Mouse (Mus musculus) hindlimb bud, embryonic 11.5 days (tissue): ENCODE measurements around the gene Rsc1a1.

Experiments used
- DNase-seq: peaks from one replicate; pipeline ENCODE4 v3.0.0-alpha.2; 2012; ENCODE audit warnings: low read depth, low spot score; ENCODE audit errors: extremely low spot score

Rsc1a1 gene

DNA sequence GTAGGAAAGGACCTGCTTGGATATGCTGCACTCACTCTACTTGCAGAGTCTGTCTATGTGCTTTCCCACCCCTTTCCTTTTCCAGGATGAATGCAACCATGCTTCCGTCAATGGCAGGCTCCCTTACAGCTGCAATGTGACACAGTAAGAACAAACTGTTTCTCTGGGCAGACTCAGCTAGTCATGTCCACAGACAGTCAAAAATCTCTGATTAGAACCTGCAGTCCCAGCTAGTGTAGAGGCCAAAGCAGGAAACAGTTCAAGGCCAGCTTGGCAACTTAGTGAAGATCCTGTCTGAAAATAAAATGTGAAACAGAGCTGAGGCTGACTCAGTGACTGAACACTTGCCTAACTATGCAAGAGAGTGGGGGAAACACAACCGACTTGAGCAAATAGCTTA lies 19.2 kb upstream of the Rsc1a1 start:
- no peak for DNase-seq

DNA sequence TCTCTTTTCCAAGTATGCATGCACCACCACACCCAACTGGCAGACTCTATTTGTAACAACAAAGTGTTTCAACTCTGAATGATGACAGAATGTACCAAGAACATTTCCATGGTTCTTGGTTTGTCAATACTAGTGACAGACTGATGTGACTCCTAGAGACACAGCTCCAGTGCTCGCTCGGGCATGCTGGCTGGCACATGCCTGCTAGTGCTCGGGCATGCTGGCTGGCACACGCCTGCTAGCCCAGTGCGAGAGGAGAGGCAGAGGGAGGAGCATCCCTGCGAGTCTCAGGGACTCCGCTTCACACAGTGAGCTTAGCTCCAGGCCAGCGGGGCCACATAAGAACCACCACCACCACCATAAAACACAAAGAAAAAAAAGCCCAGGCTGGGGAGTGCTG lies 9.3 kb upstream of the Rsc1a1 start:
- DNase-seq: no peak

DNA sequence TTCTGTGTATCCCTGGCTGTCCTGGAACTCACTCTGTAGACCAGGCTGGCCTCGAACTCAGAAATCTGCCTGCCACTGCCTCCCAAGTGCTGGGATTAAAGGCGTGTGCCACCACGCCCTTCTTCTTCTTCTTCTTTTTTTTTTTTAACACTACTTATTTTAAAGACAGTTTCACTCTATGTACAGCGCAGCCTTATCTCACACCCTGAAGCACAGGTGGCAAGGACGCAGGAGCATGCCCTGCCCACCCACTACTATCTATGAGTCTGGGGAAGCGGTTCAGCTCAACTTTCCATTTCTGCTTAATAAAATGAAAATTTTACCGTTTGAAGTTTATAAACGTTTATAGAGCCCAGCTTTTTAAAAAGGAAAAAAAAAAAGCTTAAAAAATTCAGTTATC lies 3.1 kb upstream of the Rsc1a1 start:
- DNase-seq: no peak

GRCm38 (mm10) chr4:141686525-141686924 lies 1.1 kb upstream of the Rsc1a1 start:
- DNase-seq: no peak

DNA sequence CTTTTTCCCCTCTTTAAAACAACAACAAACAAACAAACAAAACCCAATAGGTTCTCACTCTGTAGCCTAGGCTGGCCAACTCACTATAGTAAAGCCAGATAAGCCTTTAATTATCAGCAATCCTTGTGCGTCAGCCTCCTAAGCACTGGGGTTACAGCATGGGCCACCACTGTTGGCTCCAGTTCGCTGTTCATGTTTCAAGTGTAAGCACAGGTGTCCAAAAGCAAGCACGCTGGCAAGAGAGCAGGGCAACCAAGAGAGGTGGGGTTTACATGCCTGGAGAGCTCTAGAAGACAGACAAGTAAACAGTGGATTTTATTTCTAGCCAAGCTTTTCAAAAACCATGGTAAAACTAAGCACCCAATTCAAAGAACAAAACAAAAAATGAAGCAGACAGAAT lies 694 bp upstream of the Rsc1a1 start:
- no peak for DNase-seq

- no peak for DNase-seq
Measured at GRCm38 (mm10) chr4:141682706-141683230, 2.6 kb downstream of the Rsc1a1 start.

DNA sequence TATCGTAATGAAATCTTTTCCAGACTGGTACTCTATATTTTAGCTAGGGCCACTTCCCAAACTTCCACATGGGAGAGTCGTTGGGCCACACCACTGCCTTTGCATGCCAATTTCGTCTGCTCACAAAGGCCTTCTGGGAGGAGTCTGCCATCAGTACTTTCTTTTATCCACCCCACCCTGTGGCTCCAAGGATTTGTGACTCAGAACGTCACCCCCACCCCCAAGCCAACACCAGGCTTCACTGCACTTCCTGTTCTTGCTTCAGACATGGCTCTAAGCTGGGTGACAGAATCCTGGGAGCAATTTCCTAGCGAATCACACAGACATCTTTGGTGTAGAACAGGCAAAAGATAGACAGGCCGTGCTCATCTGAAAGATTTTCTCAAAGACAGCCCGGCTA lies 3.6 kb downstream of the Rsc1a1 start:
- no peak for DNase-seq

DNA sequence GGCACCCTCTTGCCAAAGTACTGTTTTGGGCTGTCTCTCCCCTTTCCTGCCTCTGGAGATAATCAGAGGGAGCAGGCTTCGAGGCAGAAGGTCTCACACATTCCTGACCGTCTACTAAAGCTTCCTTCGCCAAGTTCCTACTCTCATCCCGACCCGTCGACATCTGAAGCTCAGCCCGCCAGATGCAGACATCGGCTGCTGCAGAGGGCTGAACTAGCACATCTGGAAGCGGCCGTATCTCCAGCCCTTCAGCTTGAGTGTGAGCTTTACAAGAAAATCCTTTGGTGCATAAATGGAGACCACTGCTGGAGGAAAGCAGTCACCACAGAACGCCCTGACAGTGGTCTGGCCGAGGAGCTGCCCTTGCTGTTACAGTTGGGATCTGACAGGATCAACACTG lies 4.5 kb downstream of the Rsc1a1 start:
- DNase-seq: no peak

GRCm38 (mm10) chr4:141679016-141679415 lies 6.4 kb downstream of the Rsc1a1 start:
- DNase-seq: no peak

DNA sequence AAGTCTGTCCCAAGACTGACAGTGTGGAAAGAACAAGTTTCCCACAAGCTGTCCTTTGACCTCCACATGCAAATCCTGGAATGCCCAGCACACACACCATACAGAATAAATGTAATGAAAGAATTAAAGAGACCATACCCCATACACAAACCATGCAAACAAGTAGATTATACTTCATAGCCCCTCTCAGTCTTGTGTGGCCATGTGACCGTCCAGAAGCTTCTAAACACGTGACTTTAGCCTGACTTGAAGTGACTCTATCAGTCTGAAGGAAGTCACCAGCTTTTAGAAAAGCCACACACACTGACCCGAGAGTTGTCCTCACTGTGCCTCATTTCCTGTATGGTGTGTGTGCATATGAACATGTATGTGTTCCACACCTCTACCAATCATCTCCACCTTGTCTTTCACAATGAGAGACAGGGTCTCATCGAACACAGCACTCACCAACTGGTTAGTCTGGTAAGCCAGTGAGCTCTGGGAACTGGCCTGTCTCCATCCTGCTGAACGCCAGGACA lies 8.9 kb downstream of the Rsc1a1 start:
- no peak for DNase-seq

DNA sequence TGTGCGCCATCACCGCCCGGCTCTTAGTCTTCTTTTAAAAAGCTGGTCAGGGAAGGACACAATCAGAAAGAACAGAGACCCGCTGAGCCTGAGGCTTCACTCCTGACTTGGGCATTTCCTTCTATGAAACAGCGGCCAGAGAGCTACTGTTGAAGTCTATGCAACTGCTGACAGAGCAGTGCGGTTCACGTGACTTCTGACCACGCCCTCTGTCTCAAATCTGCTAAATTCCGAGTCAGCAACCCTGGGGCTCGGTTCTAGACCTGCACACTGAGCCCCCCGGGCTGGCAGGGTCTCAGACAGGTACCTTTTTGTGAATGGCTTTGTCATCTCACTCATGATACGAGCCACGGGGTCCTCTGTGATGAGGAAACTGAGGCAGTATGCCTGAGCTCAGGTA lies 13.1 kb downstream of the Rsc1a1 start:
- no peak for DNase-seq

DNA sequence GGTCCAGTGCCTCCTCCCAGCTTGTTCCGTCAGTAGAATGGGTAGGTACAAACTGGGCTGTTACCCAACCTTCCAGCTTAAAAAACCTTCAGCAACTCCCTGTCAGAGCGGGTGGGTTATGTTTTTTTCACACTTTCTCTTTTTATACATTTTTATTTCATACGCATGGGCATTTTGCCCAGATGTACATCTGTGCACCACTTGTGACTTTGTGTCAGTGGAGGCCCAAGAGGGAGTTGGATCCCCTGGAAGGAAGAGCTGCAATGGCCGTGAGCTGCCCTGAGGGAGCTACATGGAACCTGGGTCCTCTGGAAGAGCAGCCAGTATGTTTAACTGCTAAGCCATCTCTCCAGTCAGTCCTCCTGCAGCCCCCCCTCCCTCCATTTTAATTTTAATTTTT lies 14.0 kb downstream of the Rsc1a1 start:
- DNase-seq: no peak

DNA sequence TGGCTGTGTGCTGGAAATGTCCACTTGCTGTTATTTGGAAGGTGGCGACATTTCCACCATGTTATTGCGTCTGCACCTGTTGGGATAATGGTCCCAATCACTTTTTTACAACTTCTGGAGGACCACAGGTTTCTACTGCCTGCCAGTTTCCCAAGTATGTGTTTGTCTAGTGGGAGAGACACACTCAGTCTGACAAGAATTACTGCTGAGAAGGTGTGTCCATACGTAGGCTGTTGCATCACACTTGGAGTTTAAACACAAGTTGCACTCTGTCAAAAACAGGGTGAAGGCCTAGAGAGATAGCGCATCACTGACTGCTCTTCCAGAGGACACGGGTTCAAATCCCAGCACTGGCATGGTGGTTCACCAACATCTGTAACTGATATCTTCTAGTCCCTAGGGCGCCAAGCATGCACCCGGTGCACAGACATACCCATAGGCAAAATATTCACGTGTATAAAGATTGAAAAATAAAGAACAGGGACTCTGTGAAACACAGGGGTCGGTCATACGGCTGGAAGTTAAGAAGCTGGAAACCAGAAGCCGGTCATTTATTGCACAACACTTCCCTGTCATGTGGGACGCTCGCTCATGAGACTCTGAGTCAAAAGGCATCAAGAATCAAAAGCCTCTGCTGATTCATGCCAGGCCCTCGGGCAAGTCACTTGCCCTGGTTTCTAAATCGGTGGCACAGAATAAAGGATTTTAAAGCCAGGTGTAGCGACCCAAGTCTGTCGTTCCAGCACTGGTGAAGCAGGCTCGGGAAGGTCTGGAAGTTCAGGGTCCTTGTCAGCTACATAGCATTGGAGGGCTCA lies 15.3 kb downstream of the Rsc1a1 start:
- DNase-seq: no peak

DNA sequence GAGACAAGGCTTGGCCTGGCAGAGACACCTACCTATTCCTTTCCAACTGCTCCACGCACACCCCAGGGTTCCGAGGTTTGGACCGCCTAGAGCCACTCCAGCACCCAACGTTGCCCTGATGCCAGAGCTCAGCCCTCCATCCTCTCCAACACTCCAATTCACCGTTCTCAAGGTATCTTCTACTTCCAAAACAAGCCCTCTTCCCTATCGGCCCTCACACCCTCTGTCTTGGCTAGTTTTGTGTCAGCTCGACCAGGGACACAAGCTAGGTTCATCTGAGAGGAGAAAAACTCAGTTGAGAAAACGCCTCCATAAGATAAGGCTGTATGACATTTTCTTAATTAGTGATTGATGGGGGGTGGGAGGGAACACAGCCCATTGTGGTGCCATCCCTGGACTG lies 20.6 kb downstream of the Rsc1a1 start, which contains the start of gene Plekhm2:
Gene Plekhm2 (minus strand): TSS at position 101 of the 400 bp plus-strand sequence.
- no peak for DNase-seq

DNA sequence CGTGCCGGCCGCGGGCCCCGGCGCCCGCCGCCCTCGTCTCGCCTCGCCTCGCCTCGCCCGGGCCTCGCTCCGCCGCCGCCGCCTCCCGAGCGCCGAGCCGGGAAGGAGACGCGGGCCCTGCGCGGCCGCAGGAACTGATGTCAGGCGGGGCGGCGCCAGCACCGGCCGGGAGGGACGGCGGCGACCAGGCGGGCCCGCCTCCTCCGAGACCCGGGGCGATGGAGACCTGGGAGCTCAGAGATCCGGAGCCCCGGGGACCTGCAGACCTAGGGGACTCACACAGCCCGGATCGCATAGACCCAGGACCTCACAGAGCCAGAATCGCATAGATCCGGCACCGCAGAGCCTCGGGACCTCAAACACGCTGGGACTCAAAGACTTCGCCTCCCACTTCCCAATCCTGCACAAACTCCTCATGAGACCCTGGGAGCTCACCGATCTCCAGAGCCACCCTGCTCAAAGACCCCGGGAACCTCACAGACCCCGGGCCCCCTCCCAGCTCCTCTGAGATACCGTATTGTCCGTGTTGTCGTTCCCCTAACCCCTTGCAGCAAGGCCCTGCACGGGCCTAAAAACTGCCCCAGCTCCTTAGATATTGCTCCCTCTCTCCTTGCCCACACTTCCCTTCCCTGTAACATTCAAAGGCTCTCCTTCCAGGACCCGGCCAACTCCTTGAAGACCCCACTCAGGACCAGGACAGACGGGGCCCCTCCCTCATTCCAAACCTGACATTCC lies 21.2 kb downstream of the Rsc1a1 start:
- no peak for DNase-seq

- no peak for DNase-seq
Measured at GRCm38 (mm10) chr4:141663122-141663931, 22.1 kb downstream of the Rsc1a1 start.

DNA sequence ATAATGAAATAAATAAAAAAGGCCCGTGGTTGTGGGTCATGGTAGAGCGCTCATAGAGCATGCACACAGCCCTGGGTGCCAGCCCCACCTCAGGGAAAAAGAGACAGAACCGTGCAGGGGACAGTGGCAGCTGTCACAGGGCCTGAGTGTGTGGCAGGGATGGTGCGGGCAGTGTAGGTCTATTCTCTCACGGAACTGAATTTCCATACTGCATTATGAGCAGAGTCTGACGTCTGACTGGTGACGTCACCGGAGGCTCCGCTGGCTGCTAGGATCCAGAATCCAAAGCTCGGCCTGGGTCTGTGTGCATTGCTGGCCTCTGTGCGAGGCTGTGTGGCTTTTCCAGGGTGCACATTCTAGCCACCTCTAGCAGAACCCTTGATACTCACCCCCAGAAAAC lies 24.5 kb downstream of the Rsc1a1 start:
- no peak for DNase-seq

- no peak for DNase-seq
Measured at GRCm38 (mm10) chr4:141659739-141660138, 25.7 kb downstream of the Rsc1a1 start.

- DNase-seq: no peak
Measured at GRCm38 (mm10) chr4:141658846-141659484, 26.4 kb downstream of the Rsc1a1 start.

DNA sequence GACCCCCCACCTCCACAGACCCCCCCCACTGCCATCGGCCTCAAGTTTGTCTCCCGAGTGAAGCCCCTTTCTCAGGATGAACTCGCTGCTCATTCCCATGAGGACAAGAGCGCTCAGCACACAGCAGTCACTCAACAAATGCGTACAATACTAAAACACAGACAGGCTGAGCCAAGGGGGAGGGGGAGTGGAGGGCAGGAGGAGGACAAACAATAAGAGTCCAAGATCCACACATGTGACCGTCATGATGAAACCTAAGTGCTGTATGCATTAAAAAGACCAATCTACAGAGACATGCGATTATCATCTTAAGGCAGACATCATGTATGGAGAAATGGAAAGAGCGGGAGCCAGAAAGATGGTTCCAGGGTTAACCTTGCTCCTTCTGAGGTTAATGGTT lies 28.5 kb downstream of the Rsc1a1 start:
- no peak for DNase-seq
